Mouse (Mus musculus) liver, embryonic 16.5 days (tissue): ENCODE results near the gene Cd180. TPM values are rescaled to one million over a fixed set of nuclear protein-coding genes. Genes with fewer than 3 reads are reported as not detected.
A peak's percentile ranks its signal among the peaks of the same experiment; 100 is the strongest.
"Not testable (repeated sequence)": the region's sequence is repeated elsewhere in the genome, so short reads cannot be mapped to it uniquely, and the experiment has no call there.

ENCODE experiments used
- ATAC-seq: fragments of 200-750 bp; cut with Nextera tagmentation; 2 replicates; pipeline ENCODE4 v1.8.0; 2017; ENCODE audit warnings: low read depth, mild to moderate bottlenecking, moderate number of reproducible peaks, moderate library complexity
- H3K27ac ChIP-seq: fragments of 300-500 bp; sonication (generic); 2 replicates; pipeline ENCODE4 v1.5.1; 2014; ENCODE audit warnings: mild to moderate bottlenecking, low read length
- H3K27me3 ChIP-seq: fragments of 300-500 bp; sonication (generic); 2 replicates; pipeline ENCODE4 v1.6.1; 2014; ENCODE audit warnings: low read depth, low read length, mixed read lengths; ENCODE audit not compliant: control insufficient read depth, insufficient read depth
- H3K36me3 ChIP-seq: fragments of 300-500 bp; sonication (generic); 2 replicates; pipeline ENCODE4 v1.6.1; 2014; ENCODE audit warnings: mild to moderate bottlenecking; ENCODE audit not compliant: control insufficient read depth, insufficient read depth
- H3K4me1 ChIP-seq: fragments of 300-500 bp; sonication (generic); 2 replicates; pipeline ENCODE4 v1.6.1; 2014; ENCODE audit warnings: low read depth, low read length, mixed read lengths; ENCODE audit not compliant: control insufficient read depth
- H3K4me2 ChIP-seq: fragments of 300-500 bp; sonication (generic); 2 replicates; pipeline ENCODE4 v1.6.1; 2014; ENCODE audit warnings: low read depth, low read length, mixed read lengths
- H3K4me3 ChIP-seq: fragments of 300-500 bp; sonication (generic); 2 replicates; pipeline ENCODE4 v1.5.1; 2014; ENCODE audit warnings: low read depth, mild to moderate bottlenecking, low read length
- H3K9ac ChIP-seq: fragments of 300-500 bp; sonication (generic); 2 replicates; pipeline ENCODE4 v1.6.1; 2014; ENCODE audit warnings: low read depth, low read length
- H3K9me3 ChIP-seq: fragments of 300-500 bp; sonication (generic); replicated peaks from 2 replicates; pipeline ENCODE4 v1.6.1; 2016; ENCODE audit warnings: low read length; ENCODE audit not compliant: control insufficient read depth
- WGBS: fragments of 180-500 bp; shearing (Covaris S2); extraction: QIAGEN DNeasy Blood & Tissue Kit; methylation state at CpG from one replicate; pipeline ENCODE4 v1.1.7; 2014; ENCODE audit not compliant: insufficient replicate concordance; 5-methylcytosine and 5-hydroxymethylcytosine counted together
- polyA plus RNA-seq: library from polyadenylated mRNA; unstranded; fragments of >200 nt; fragmentation: Nextera tagmentation; extraction: Ambion mirVana; gene quantifications from 2 replicates; pipeline ENCODE4 v1.2.1, GENCODE M21; 2015

Gene Cd180
- polyA plus RNA-seq, 1 experiment from 2014 or later = 0.74 TPM

DNA sequence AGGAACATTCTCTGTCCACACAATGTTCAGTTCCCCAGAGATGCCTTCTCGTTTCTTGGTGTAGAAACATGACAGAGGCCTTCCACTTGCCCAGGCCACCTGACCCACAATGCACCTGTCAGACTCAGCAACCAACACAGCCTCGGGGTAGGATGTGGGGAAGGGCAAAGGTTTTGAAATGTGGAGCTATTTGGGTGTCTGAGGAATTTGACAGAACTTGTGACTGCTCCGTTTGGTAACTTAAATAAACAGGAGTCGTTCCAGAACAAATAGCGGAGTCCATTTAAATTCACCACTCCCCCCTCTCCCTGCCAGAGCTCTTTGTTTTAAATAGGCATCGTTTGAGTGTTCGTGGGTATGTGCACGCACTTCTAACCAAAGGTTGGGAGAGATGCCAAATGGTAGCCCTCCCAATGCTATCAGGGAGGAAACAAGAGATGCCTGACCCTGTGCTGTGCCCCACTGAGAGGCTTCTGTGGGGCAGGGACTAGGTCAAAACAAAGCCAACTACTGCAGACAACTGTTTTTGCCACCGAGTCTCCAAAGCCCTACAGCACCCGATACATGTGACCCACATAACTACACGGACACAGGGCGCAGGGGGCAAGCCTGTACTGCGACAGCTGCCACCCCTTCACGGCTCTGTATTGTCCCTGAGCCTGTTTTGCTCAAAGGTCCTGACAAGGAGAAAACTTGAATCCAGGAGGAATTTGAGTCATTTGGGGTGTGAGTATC, 23.7 kb upstream of the Cd180 start:
- ATAC-seq = no peak
- WGBS = 36% methylated on average over 14 of the region's 14 CpGs
- H3K9me3 ChIP-seq = no peaks in the 10 kb centered on the region

DNA sequence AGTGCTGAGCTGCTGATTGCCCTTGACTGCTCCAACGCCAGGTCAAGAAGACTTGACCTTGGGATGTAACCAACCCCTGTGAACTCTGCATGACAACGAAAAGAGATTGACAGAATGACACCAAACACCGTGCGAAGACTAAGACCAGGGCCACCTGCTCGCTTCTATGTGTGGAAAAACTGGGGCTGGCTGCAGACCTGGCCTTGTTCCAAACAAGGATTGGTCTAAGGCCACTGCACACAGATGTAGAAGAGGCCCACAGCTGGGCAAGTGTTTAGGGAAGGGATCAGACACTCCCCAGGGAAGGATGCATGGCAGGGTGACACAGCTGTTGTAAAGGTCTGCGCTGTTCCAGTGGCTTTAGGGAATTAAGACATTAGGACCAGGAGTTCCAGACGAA, 22.9 kb upstream of the Cd180 start:
- no peak for ATAC-seq
- WGBS = 67% methylated on average over 7 of the region's 7 CpGs
- Histone ChIP-seq H3K36me3 (no peaks in the 10 kb centered on the region), H3K27me3 (no peaks in the 10 kb centered on the region), H3K9me3 (no peaks in the 10 kb centered on the region), H3K4me2 (no peak overlapping the region), H3K9ac (no peak overlapping the region), H3K4me1 (peaks cover 2% of the 10 kb centered on the region; the same call in 1 of the 2 replicates), H3K4me3 (no peak overlapping the region), H3K27ac (no peak overlapping the region)

More for the DNA sequence above, 23.7 kb upstream of the Cd180 start:
- Histone ChIP-seq H3K4me1 (peaks cover 2% of the 10 kb centered on the region; the same call in 1 of the 2 replicates), H3K9ac (no peak overlapping the region), H3K27me3 (no peaks in the 10 kb centered on the region), H3K27ac (no peak overlapping the region), H3K36me3 (no peaks in the 10 kb centered on the region), H3K4me3 (no peak overlapping the region), H3K4me2 (no peak overlapping the region)

DNA sequence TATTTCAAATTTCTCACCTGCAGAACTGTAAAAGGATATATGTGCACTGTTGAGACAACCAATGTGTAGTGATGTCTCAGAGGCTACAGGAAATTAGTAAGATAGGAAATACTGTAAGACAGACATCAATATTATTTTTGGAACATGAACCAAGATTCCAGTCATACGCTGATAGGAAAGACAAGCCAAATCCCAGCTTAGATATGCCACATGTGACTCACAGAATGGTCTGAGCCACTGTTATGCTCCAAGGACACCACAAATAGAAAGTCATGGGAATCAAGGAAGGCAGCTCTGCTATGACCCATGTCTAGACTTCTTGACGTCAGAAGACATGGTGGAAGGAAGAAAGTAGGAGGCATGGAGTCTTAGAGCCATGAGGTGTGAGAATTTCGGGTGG, 19.3 kb upstream of the Cd180 start:
- WGBS = 58% methylated on average over 3 of the region's 3 CpGs

DNA sequence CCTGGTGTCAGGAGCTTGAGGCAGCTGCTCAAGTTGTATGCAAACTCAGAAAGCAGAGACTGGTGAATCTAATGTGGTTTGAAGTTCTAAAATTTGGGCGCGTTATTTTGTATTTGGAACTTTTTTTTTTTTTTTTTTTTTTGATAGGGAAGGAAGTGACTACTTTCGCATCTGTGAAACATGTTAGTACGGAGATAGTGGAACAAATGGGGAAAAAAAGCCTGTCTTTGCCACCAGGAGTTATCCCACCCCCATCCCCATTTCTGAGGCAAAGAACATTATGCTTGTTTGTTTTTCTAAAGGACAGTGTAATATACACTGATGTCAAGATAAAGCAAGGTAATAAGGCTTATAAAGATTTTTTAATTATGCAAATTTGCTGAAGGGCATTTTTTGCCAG, 15.8 kb upstream of the Cd180 start:
- not testable (repeated sequence) for H3K4me1 ChIP-seq, ATAC-seq, H3K27me3 ChIP-seq, H3K27ac ChIP-seq, H3K4me3 ChIP-seq, H3K9me3 ChIP-seq, H3K4me2 ChIP-seq, H3K9ac ChIP-seq, H3K36me3 ChIP-seq
- WGBS = 32% methylated on average over 4 of the region's 4 CpGs

More for the DNA sequence above, 19.3 kb upstream of the Cd180 start:
- Histone ChIP-seq H3K9me3 (no peaks in the 10 kb centered on the region), H3K27me3 (no peaks in the 10 kb centered on the region), H3K36me3 (no peaks in the 10 kb centered on the region), H3K9ac (no peak overlapping the region), H3K4me2 (no peak overlapping the region), H3K27ac (no peak overlapping the region), H3K4me1 (peaks cover 2% of the 10 kb centered on the region; the same call in 1 of the 2 replicates), H3K4me3 (no peak overlapping the region)
- ATAC-seq = no peak

DNA sequence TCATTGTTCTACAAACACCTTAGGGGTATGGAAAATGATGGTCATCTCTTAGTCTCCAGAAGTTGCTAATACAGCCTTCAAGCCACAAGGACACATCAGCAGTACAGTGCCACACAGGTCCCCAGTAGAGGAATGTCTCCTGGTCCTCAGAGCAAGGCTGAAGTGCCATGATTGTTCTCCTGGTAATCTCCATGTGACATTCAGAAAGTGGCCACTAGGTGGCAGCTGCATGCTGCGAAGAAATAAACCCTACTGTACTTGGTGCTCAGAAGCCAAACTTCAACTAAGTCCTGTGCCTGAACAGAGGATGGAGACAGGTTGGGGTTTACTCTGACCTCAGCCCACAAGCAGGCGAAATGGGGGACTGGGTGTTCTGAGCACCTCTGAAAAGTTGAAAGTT, 14.9 kb upstream of the Cd180 start:
- ATAC-seq = no peak
- no peak overlapping the region for H3K4me2 ChIP-seq
- no peaks in the 10 kb centered on the region for H3K36me3 ChIP-seq
- H3K4me3 ChIP-seq = no peak overlapping the region
- H3K4me1 ChIP-seq = no peaks in the 10 kb centered on the region
- H3K9ac ChIP-seq = no peak overlapping the region
- H3K27ac ChIP-seq = no peak overlapping the region
- H3K9me3 ChIP-seq = no peaks in the 10 kb centered on the region
- no peaks in the 10 kb centered on the region for H3K27me3 ChIP-seq
- 2% methylated on average over 2 of the region's 2 CpGs for WGBS

DNA sequence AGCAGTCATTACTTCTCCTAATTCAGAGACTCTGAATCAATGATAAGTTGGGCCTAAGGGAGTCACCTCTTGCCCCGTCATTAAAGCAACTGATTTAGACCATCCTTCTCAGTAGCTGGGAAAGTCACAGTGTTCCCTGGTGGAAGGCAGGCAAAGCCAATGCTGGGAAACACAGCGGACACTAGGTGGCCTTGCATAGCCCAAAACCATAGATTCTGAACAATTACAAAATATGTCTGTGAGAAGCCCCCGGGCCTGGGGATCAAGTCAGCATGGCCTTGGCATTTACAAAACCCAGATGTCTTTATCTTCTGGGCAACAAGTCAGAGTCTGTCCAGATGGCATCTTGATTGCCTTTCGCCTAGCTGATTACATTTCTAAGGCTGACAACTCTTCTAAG, 8.5 kb upstream of the Cd180 start:
- no peaks in the 10 kb centered on the region for H3K9me3 ChIP-seq
- ATAC-seq = no peak
- H3K27me3 ChIP-seq = no peaks in the 10 kb centered on the region
- H3K9ac ChIP-seq = no peak overlapping the region
- no peak overlapping the region for H3K4me3 ChIP-seq
- no peak overlapping the region for H3K4me2 ChIP-seq
- whole genome bisulfite sequencing = 72% methylated on average over 4 of the region's 4 CpGs
- H3K4me1 ChIP-seq = no peaks in the 10 kb centered on the region
- H3K36me3 ChIP-seq = no peaks in the 10 kb centered on the region
- H3K27ac ChIP-seq = no peak overlapping the region

DNA sequence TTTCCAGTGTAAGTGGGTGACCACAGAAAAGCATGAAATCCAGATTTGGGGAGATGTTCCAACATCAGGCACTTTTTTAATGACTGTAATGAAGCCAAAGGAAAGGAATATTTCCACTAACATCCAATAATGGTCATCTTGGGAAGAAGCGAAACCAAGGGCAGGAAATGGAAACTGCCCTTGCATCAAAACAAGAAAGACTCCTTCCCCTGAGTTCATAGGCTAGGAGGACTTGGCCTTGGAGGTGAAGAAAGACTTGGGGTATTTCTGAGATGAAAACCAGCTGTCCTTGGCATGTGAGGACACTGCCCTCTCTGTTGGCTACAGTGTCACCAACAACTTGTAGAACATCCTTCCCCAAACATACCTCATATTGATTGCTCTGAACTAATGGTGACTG, 5.2 kb upstream of the Cd180 start:
- H3K36me3 ChIP-seq = no peaks in the 10 kb centered on the region
- WGBS = 66% methylated on average over 1 of the region's 1 CpGs
- H3K9ac ChIP-seq = no peak overlapping the region
- H3K4me2 ChIP-seq = no peak overlapping the region
- no peaks in the 10 kb centered on the region for H3K27me3 ChIP-seq
- H3K9me3 ChIP-seq = no peaks in the 10 kb centered on the region
- no peak overlapping the region for H3K27ac ChIP-seq
- no peak for ATAC-seq
- no peaks in the 10 kb centered on the region for H3K4me1 ChIP-seq
- H3K4me3 ChIP-seq = no peak overlapping the region

DNA sequence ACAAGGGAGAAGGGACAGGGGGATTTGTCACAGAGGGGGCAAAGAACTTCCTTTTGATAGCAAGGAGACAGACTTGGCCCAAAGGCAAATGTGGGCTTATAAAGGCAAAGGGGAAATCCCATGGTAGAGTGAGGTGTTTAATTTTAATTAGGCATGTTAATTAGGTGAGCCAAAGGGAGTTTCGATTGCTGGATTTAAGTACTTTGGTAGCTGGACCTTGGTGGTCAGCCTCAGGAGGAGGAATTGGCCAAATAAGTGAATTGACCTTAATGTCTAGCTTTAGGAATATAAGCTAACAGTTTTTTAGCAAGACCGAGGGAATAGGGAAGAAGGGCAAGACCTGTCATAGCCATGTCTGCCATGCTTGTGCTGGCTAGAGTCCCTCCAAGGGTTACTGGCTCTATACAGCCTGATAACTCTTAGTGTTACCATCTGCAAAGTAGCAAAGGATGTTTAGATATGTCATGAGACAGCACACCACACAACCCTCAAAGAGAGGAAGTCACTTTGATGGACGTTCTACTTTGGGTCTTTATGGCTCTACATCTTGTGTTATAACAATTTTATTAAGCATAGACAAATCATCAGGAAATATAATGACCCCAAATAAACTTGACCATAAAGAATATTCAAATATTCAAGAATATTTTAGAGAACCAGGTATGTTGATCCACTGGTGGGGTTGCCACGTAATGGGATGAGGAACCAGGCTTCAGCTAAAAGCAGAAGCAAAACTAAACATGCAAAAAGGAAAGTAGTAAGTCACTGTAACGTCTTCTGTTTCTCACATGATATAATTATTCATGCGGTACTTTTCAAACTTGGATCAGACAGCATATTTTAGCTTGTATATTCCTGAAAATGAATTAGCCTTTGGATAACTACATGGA, 3.9 kb upstream of the Cd180 start:
- WGBS = 41% methylated on average over 6 of the region's 6 CpGs
- Histone ChIP-seq H3K4me3 (no peak overlapping the region), H3K9me3 (no peaks in the 10 kb centered on the region), H3K27me3 (no peaks in the 10 kb centered on the region), H3K9ac (no peak overlapping the region), H3K4me1 (no peaks in the 10 kb centered on the region), H3K27ac (0 out of 2 replicates have a peak overlapping the region, but pooled peaks have one; percentile 3), H3K4me2 (no peak overlapping the region), H3K36me3 (no peaks in the 10 kb centered on the region)
- no peak for ATAC-seq

DNA sequence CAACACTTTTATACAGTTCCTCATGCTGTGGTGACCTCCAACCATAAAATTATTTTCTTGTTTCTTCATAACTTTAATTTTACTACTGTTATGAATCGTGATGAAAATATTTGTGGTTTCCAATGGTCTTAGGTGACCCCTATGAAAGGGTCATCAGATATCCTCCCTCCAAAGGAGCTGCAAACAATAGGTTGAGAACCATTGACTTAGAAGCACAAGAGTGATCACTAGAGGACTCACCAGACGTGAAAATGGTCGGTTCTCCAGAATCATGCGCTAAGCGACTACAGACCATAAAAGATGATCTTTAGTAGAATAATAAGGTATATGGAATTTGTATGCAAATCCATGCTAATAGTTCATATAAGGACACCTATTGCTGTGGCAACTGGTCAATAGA, 3.2 kb upstream of the Cd180 start:
- Histone ChIP-seq H3K9me3 (no peaks in the 10 kb centered on the region), H3K4me1 (no peaks in the 10 kb centered on the region), H3K36me3 (no peaks in the 10 kb centered on the region), H3K4me2 (no peak overlapping the region), H3K4me3 (no peak overlapping the region), H3K27me3 (no peaks in the 10 kb centered on the region), H3K27ac (0 out of 2 replicates have a peak overlapping the region, but pooled peaks have one; percentile 3), H3K9ac (no peak overlapping the region)
- WGBS = 69% methylated on average over 5 of the region's 5 CpGs
- ATAC-seq = no peak
